Mouse (Mus musculus) limb, embryonic 13.5 days (tissue): ENCODE results near the gene Cryba4. TPM values are rescaled to one million over a fixed set of nuclear protein-coding genes. Genes with fewer than 3 reads are reported as not detected.

ENCODE experiments used
- ATAC-seq: fragments of 200-750 bp; cut with Nextera tagmentation; 2 replicates; pipeline ENCODE4 v1.8.0; 2017; ENCODE audit warnings: low read depth, moderate number of reproducible peaks, moderate TSS enrichment; ENCODE audit not compliant: low FRiP score
- H3K27ac ChIP-seq: fragments of 300-500 bp; sonication (generic); 2 replicates; pipeline ENCODE4 v1.5.1; 2015; ENCODE audit warnings: inconsistent platforms, mild to moderate bottlenecking, moderate library complexity
- H3K27me3 ChIP-seq: fragments of 300-500 bp; sonication (generic); 2 replicates; pipeline ENCODE4 v1.6.1; 2015; ENCODE audit warnings: mild to moderate bottlenecking, inconsistent platforms
- H3K36me3 ChIP-seq: fragments of 300-500 bp; sonication (generic); 2 replicates; pipeline ENCODE4 v1.6.1; 2015; ENCODE audit warnings: inconsistent platforms, mild to moderate bottlenecking, moderate library complexity
- H3K4me1 ChIP-seq: fragments of 300-500 bp; sonication (generic); 2 replicates; pipeline ENCODE4 v1.6.1; 2015; ENCODE audit warnings: inconsistent platforms
- H3K4me2 ChIP-seq: fragments of 300-500 bp; sonication (generic); replicated peaks from 2 replicates; pipeline ENCODE4 v1.6.1; 2015; ENCODE audit warnings: inconsistent platforms, mild to moderate bottlenecking, moderate library complexity
- H3K4me3 ChIP-seq: fragments of 300-500 bp; sonication (generic); 2 replicates; pipeline ENCODE4 v1.5.1; 2015; ENCODE audit warnings: moderate library complexity, mild to moderate bottlenecking, inconsistent platforms
- H3K9ac ChIP-seq: fragments of 300-500 bp; sonication (generic); 2 replicates; pipeline ENCODE4 v1.6.1; 2015; ENCODE audit warnings: mild to moderate bottlenecking, inconsistent platforms
- H3K9me3 ChIP-seq: fragments of 300-500 bp; sonication (generic); 2 replicates; pipeline ENCODE4 v1.6.1; 2016; ENCODE audit warnings: inconsistent platforms
- WGBS: fragments of 180-500 bp; shearing (Covaris S2); methylation state at CpG from one replicate; pipeline ENCODE4 v1.1.7; 2015; 5-methylcytosine and 5-hydroxymethylcytosine counted together
- polyA plus RNA-seq: library from polyadenylated mRNA; unstranded; fragments of >200 nt; fragmentation: Nextera tagmentation; extraction: Ambion mirVana; gene quantifications from 2 replicates; pipeline ENCODE4 v1.2.1, GENCODE M21; 2015

Gene Cryba4
- polyA plus RNA-seq, 1 experiment from 2014 or later: 1.1 TPM

DNA sequence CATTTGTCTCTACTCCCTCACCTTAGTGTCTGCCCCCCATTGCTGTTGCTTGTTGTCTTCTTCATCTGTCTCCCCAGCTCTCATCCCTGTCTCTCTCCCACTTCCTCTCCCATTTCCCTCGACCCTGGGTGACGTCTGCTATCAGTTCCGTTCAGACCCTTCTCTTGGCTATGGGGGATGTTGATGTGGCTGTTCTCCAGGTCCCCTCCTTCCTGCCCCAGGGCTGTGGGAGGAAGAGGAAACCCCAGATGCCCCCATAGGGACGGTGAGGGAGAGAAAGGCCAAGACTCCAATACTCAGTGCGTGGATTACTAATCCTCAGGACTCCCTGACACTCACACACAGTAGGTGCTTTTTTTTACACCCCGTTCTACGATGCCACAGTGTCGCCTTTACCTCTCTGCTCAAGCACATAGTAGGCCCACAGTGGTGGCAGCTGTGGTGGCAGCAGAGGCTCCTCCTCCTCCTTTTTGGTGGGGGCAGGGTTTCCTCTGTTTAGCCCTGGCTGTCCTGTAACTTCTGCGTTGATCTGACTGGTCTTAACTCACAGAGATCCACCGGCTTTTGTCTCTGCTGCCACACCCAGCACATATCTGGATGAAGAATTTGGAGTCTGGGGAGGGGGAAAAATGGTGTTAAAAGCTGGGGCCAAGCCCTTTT, 31.4 kb upstream of the Cryba4 start:
- peaks cover 62% of the 10 kb centered on the region for H3K4me1 ChIP-seq
- ATAC-seq: no peak
- no peaks in the 10 kb centered on the region for H3K9me3 ChIP-seq
- no peak overlapping the region for H3K9ac ChIP-seq
- H3K4me3 ChIP-seq: no peak overlapping the region
- no peaks in the 10 kb centered on the region for H3K27me3 ChIP-seq
- H3K4me2 ChIP-seq: no peak overlapping the region
- WGBS: 71% methylated on average over 10 of the region's 10 CpGs
- H3K36me3 ChIP-seq: no peaks in the 10 kb centered on the region
- no peak overlapping the region for H3K27ac ChIP-seq

DNA sequence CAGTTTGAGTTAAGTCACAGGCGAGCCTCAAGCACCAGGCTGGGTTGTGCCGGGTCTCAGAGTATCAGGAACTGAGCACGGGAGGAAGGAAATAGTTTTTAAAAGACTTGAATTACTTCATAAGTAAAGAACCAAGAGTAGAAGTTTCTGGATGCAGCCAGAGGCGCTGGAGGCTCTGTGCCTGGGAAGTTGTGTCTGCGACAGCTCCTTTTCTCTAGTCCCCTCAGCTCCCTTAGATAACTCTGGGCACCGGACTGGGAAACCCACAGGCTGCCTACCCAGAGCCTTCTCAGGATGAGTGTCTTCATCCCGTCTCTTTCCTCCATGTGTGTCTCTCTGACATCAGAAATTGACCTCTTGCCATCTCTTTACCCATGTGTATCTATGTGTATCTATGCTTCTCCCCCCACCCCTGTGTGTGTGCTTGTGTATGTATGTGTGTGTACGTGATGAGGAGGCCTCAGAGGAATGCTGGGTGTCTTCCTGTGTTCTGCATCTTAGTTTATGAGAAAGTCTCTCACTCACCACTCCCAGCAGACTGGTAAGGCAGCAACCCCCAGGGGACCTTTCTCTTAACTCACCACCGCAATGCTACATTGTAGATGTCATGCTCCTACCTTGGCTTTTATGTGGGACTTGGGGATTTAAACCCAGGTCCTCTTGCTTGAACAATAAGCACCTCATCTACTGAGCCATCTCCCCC, 30.6 kb upstream of the Cryba4 start:
- no peak overlapping the region for H3K4me2 ChIP-seq
- no peaks in the 10 kb centered on the region for H3K36me3 ChIP-seq
- 71% methylated on average over 9 of the region's 9 CpGs for WGBS
- H3K27ac ChIP-seq: no peak overlapping the region
- H3K27me3 ChIP-seq: no peaks in the 10 kb centered on the region
- H3K4me1 ChIP-seq: peaks cover 64% of the 10 kb centered on the region
- no peaks in the 10 kb centered on the region for H3K9me3 ChIP-seq
- ATAC-seq: no peak
- H3K4me3 ChIP-seq: no peak overlapping the region
- H3K9ac ChIP-seq: no peak overlapping the region

GRCm38 (mm10) chr5:112282123-112282779, 29.9 kb upstream of the Cryba4 start:
- H3K4me2 ChIP-seq: no peak overlapping the region
- H3K4me3 ChIP-seq: no peak overlapping the region
- H3K36me3 ChIP-seq: no peaks in the 10 kb centered on the region
- WGBS: 71% methylated on average over 6 of the region's 6 CpGs
- no peaks in the 10 kb centered on the region for H3K9me3 ChIP-seq
- no peak overlapping the region; the same call in 1 of the 2 replicates for H3K27ac ChIP-seq
- peaks cover 71% of the 10 kb centered on the region for H3K4me1 ChIP-seq
- ATAC-seq: no peak
- H3K27me3 ChIP-seq: no peaks in the 10 kb centered on the region
- no peak overlapping the region for H3K9ac ChIP-seq

- 79% methylated on average over 4 of the region's 4 CpGs for WGBS
These were observed 29.4 kb upstream of the Cryba4 start for GRCm38 (mm10) chr5:112281676-112282075.

DNA sequence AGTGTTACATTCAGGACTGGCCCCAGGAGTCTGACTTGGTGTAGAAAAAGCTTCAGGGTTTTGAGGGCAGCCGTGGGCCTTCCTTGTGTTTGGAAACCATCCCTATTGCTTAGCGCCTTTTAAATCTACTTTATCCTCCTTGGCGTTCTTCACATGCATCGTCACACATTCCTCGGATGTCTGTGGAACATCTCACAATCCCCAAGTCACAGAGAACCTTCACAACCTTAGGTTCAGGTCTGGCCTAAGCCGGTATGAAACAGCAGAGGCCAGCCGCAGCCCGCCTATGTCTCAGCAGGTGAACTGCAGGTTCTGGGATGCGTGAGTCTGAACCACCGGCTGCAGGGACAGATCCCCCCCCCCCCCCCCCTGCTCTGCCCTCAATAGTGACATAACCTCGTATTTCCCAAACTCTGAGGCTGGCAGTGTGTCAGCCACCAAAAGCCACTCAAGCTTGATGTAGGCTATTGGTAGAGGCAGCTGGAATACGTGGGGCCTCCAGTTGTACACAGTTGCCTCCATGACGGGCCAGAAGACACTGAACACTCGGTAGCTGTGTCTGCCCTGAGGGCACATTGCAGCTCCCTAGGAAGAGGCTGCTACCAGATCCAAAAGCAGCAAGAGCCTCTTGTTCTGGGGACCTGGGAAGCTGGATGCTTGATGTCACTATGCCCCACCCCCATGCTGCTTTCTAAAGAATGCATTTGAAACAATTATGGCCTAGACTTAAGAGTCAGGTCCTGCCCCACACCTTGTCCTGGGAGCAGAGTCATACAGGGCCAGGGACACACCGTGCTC, 28.7 kb upstream of the Cryba4 start:
- Histone ChIP-seq H3K27ac (no peak overlapping the region), H3K36me3 (no peaks in the 10 kb centered on the region), H3K4me3 (no peak overlapping the region), H3K9ac (peak overlapping the region; percentile 25; the same call in 1 of the 2 replicates), H3K4me2 (no peak overlapping the region), H3K9me3 (no peaks in the 10 kb centered on the region), H3K4me1 (peaks cover 64% of the 10 kb centered on the region), H3K27me3 (no peaks in the 10 kb centered on the region)
- WGBS: 59% methylated on average over 15 of the region's 15 CpGs
- no peak for ATAC-seq

More at GRCm38 (mm10) chr5:112281676-112282075, 29.4 kb upstream of the Cryba4 start:
- Histone ChIP-seq H3K9ac (no peak overlapping the region; the same call in 1 of the 2 replicates), H3K4me2 (no peak overlapping the region), H3K27ac (no peak overlapping the region), H3K36me3 (no peaks in the 10 kb centered on the region), H3K4me1 (peaks cover 70% of the 10 kb centered on the region), H3K9me3 (no peaks in the 10 kb centered on the region), H3K4me3 (no peak overlapping the region), H3K27me3 (no peaks in the 10 kb centered on the region)
- no peak for ATAC-seq

DNA sequence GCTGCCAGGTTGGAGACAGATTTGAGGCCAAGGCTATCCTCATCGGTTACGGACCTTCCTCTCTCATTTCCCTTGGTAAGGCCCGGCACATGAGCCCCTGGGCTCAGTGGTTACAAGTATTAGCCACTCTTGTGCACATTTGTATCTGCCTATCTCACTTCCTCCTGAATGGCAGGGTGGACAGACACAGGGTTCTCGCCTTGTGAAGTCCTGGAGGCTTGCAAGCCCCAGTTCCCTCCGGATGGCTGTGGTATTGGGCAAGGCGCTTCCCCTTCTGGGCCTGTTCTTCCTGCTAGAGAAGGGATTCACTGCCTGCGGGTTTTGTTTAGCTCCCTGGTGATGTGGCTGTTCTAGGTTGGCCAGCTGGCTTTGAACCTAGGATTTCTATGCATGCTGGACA, 27.8 kb upstream of the Cryba4 start:
- Histone ChIP-seq H3K9ac (0 out of 2 replicates have a peak overlapping the region, but pooled peaks have one; percentile 2), H3K4me1 (peaks cover 72% of the 10 kb centered on the region), H3K9me3 (no peaks in the 10 kb centered on the region), H3K27me3 (no peaks in the 10 kb centered on the region), H3K4me2 (no peak overlapping the region), H3K36me3 (no peaks in the 10 kb centered on the region), H3K27ac (no peak overlapping the region), H3K4me3 (no peak overlapping the region)
- 84% methylated on average over 7 of the region's 7 CpGs for whole genome bisulfite sequencing
- ATAC-seq: no peak

DNA sequence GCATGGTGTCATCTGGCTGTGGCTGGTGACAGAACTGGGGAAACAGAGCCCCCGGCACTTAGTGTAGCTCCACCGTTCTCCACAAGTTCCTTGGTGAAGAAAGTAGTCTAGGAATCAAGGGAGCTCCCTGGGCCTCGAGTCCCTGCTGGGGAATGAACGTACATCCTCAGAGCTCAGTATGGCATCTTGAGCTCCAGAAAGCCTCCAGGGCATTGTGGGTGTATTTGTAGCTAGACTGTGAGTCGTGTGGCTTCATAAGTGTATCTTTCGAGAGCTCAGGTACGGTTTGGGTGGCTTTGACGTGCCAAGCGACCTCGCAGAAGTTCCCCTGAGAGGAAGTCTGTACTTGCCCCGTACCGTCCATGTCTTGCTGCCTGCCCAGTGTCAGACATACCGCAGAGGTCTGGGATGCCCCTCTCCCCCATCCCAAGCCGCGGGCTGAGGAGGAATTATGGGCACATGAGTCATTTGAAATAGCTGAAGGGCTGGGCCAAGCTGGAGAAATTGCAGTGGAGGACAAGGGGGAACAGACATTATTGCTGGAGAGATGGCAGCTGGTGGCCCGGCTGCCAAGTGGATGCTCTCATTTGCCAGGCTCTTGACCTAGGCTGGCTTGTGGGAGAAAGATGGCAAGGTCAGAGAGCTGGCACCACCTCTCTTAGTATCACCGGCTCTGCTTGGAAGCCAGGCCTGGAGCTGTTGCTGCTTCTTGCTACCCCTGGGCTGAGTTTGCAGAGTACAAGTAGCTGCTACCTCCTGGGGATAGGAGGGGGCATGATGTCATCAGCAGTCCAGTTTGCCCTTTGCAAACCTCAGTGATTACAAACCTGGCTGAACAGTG, 27.1 kb upstream of the Cryba4 start:
- no peaks in the 10 kb centered on the region for H3K27me3 ChIP-seq
- no peak overlapping the region; the same call in 1 of the 2 replicates for H3K27ac ChIP-seq
- no peaks in the 10 kb centered on the region for H3K36me3 ChIP-seq
- H3K9me3 ChIP-seq: no peaks in the 10 kb centered on the region
- H3K9ac ChIP-seq: peak overlapping the region; percentile 50; the same call in 1 of the 2 replicates
- WGBS: 79% methylated on average over 17 of the region's 17 CpGs
- peaks cover 75% of the 10 kb centered on the region for H3K4me1 ChIP-seq
- H3K4me3 ChIP-seq: no peak overlapping the region
- H3K4me2 ChIP-seq: no peak overlapping the region
- no peak for ATAC-seq

GRCm38 (mm10) chr5:112277906-112278470, 25.7 kb upstream of the Cryba4 start:
- H3K27ac ChIP-seq: no peak overlapping the region
- no peak for ATAC-seq
- peaks cover 71% of the 10 kb centered on the region for H3K4me1 ChIP-seq
- no peaks in the 10 kb centered on the region for H3K9me3 ChIP-seq
- H3K27me3 ChIP-seq: no peaks in the 10 kb centered on the region
- WGBS: 90% methylated on average over 11 of the region's 11 CpGs
- no peaks in the 10 kb centered on the region for H3K36me3 ChIP-seq
- peak overlapping the region; percentile 73 for H3K4me3 ChIP-seq
- no peak overlapping the region; the same call in 1 of the 2 replicates for H3K9ac ChIP-seq
- H3K4me2 ChIP-seq: peak overlapping the region; percentile 86

DNA sequence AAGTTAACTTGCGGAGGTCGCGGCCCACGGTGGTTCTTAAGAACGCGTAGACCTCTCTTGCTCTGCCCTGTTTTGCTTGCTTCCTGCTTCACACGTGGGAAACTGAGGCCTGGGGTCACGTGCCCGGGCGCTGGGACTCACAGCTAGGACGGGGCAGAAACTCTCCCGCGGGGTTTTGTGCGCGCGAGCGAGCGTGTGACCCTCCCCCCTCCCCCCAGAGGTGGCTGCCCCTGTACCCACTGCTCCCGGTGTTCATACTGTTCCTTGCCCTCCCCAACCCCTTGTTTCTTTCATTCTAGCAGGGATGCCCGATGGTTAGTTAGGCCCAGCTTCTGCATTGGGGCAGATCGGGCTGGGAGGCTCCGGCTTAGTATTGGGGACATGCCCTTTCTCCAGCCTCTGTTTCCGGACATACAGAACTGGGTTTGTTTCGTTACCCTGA, 24.6 kb upstream of the Cryba4 start:
- peak overlapping the region; percentile 75 for H3K27ac ChIP-seq
- peak overlapping the region; percentile 86 for H3K4me2 ChIP-seq
- ATAC-seq: no peak; the same call in 1 of the 2 replicates
- no peaks in the 10 kb centered on the region for H3K9me3 ChIP-seq
- under 1% methylated on average over 24 of the region's 24 CpGs for WGBS
- H3K9ac ChIP-seq: peak overlapping the region; percentile 84
- H3K4me1 ChIP-seq: peaks cover 61% of the 10 kb centered on the region
- no peaks in the 10 kb centered on the region for H3K36me3 ChIP-seq
- H3K4me3 ChIP-seq: peak overlapping the region; percentile 73
- no peaks in the 10 kb centered on the region for H3K27me3 ChIP-seq

DNA sequence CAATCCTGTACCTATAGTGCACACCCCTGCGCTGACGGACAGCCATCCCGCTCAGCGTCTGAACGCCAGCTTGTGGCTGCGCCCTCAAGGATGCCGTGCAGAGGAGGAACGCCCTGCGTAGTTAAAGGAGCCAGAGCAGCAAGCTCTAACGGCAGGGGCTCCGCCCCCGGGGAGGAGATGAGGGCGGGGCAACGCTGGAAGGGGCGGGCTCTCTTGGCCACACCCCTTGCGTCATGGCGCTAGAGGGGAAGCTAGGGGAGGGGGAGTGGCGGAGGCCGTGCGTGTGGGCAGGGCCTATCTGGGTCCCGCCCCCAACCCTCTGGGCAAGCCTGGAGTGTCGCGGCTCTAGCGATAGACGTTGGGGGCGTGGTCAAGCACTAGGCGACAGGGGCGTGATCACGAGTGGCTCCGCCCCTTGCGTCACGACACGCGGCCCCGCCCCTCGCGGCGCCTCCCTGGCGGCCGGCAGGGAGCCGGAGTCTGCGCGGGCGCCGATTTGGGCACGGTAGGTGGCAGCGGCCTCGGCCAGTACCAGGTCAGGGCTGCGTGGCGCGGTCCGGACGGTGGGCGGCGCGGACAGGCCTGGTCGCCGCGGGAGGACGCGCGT, 24.1 kb upstream of the Cryba4 start, which contains the start of gene Tpst2:
TSS of gene Tpst2 (plus strand) at position 425 of the 607 bp plus-strand sequence.
- peak within 1 kb of the TSS; percentile 86 for H3K4me2 ChIP-seq
- H3K9me3 ChIP-seq: no peaks in the 10 kb centered on the region
- peak within 1 kb of the TSS; percentile 73 for H3K4me3 ChIP-seq
- peak; percentile 94 for ATAC-seq
- peak within 1 kb of the TSS; percentile 75 for H3K27ac ChIP-seq
- under 1% methylated on average over 55 of the region's 62 CpGs for WGBS
- peaks cover 56% of the 10 kb centered on the region for H3K4me1 ChIP-seq
- no peaks in the 10 kb centered on the region for H3K36me3 ChIP-seq
- H3K27me3 ChIP-seq: peaks cover 4% of the 10 kb centered on the region; the same call in 1 of the 2 replicates
- H3K9ac ChIP-seq: peak within 1 kb of the TSS; percentile 84
